Mouse (Mus musculus): Measurements from ENCODE around the gene Gpatch3. TPM values are rescaled to one million over a fixed set of nuclear protein-coding genes. Genes with fewer than 3 reads are reported as not detected.

The Gpatch3 gene
- total RNA-seq, 2 experiments from 2014 or later, result 2.1 to 3.6 TPM

DNA sequence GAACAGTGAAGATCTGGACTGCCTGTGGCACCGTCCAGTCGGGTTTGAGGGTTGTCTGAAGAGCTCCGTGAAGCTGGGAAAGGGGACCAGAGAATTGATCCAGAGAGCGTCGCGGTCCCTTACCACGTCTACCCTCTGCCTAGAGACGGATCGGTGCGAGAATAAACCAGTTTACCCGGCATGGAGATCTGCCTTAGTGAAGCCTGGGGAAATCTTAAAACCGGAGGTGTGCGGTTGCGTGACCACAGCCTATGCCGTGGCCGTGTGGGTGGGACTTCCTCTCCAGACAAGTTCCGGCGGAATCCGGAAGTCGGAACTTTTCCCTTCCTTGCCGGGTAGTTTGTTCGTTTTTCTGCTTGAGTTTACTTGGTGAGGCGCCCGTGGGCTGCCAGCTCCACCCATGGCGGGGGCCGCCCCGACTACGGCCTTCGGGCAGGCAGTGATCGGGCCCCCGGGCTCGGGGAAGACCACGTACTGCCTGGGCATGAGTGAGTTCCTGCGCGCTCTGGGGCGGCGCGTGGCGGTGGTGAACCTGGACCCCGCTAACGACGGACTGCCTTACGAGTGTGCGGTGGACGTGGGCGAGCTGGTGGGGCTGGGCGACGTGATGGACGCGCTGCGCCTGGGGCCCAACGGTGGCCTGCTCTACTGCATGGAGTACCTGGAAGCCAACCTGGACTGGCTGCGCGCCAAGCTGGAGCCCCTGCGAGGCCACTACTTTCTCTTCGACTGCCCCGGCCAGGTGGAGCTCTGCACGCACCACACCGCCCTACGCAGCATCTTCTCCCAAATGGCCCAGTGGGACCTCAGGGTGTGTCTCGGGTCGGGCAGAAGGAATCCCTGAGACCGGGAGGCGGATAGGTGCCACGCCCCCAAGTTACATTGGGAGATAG is 9.8 kb downstream of the Gpatch3 start, which contains the start of gene Gpn2:
Gene Gpn2, plus strand, starts transcription at position 304 of the 893 bp plus-strand sequence.
- peak; percentile 70 for DNase-seq

GRCm38 (mm10) chr4:133592570-133592969 is 18.0 kb downstream of the Gpatch3 start:
- DNase-seq, result peak; percentile 54

GRCm38 (mm10) chr4:133595538-133595937 is 21.0 kb downstream of the Gpatch3 start:
- no peak for DNase-seq

DNA sequence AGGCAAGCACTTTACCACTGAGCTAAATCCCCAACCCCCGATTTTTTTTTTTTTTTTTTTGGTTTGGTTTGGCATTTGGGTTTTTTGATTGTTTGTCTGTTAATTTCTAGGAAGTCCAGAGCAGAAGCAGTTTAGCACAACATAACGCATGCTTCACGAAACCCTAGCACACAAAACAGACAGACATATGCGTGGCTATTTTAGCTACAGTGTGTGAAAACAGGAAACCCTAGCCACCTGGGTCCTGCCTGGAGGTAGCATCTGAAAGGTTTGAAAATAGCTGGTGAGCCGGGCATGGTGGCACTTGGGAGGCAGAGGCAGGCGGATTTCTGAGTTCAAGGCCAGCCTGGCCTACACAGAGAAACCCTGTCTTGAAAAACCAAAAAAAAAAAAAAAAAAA is 21.5 kb downstream of the Gpatch3 start:
- DNase-seq, result no peak

DNA sequence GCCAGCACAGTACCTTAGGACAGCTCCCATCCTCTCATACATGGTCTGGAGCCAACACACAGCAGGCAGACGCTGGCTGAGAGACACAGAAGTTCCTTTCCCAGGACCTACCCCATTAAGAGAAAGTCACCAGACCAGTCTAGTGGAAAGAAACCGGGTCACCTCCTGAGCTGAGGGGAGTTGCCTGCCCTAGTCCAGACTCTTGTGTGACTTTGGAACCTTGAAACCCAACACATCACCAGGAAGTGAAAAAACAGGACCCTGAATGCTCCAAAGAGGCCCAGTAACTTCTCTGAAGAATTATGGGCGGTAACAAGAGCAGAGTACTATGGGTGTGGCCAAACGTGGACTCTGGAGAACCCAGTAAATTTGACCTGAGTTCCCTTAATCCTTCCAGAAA is 24.1 kb downstream of the Gpatch3 start:
- DNase-seq, result no peak

DNA sequence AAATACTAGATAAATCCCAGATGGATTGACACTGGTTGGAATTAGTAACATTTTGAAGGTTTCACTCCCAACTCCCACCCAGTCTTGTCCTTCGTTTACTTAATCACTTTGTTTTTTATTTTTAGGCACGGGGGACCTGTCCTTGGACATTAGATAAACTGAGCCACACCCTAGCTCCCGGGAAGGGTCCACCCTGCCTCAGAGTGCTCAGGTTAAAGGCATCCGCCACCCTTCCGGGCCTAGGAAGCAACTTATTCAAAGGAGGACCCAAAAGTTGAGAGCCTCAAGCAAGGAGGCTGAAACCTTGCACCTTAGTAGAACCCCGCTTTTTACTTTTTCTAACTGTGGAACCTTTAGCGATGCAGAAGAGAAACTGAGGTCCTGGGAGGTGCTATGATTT is 24.6 kb downstream of the Gpatch3 start:
- no peak for DNase-seq

DNA sequence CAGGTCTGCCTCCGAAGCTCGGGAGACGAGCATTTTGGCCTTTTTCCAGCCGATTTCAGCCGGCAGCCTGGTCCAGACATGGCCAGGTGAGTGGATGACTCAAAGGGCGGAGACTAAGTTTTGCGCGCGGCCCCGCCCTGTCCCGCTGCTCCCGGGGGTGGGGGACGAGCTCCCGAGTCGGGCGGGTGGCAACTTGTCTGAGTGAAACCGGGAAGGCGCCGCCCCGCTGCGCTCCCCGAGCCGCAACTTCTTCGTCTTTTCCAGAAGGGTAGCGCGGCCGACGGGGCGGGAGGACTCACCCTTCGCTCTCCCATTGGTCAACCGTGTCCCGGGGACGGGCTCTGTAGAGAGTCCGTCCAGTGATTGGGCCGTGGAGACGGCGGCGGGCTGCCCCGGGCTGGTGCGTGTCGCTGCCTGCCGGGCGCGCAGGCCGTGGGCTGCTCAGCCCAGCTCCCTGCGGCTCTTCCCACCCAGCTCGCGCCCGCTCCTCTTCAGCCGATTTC is 25.1 kb downstream of the Gpatch3 start:
- DNase-seq, result peak; percentile 91

GRCm38 (mm10) chr4:133600306-133600705 is 25.8 kb downstream of the Gpatch3 start:
- no peak for DNase-seq

DNA sequence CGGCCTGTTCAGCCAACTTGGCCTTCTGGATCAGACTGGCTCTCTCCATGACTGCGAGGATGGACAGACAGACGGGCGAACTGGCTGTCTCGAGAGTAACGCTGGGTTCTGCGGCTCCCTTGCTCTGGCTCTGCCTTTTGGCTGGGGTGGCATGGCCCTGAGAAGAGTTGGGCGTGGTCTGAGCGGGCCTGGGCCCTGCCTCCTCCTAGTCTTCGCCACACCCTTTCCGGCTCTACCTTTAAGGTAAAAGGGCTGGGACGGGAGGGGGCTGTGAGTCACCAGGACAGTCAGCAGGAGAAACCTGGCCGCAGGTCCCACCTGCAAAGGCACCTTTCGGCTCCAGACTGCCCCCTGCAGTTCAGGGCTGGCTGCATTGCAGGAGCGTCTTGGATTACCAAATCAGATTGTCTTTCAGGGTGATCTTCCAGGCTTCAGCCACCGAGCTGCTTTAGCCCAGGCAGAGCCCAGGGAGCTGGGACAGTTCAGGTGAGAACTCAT is 27.2 kb downstream of the Gpatch3 start, which contains the start of gene Sfn:
Gene Sfn, minus strand, starts transcription at position 448 of the 498 bp plus-strand sequence.
- no peak for DNase-seq

DNA sequence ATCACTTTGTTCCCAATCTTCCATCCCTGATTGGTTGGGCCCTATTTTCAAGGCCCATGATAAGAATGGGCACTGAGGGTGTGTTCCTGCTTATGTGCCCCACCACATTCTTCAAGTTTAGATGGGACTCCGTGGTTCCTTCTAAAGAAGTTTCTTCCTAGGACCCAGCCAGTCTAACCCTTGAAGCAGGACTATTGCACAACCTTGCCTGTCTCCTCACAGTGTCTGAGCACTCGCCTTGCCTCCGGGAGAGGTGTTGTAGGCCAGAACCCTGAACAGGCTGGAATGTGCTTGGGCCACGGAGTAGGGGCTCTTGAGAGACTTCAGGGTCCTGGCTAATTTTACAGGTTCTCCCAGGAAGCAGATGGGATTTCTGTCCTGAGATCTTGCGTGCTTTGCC is 28.5 kb downstream of the Gpatch3 start:
- DNase-seq, result no peak

GRCm38 (mm10) chr4:133604175-133604574 is 29.6 kb downstream of the Gpatch3 start:
- no peak for DNase-seq

DNA sequence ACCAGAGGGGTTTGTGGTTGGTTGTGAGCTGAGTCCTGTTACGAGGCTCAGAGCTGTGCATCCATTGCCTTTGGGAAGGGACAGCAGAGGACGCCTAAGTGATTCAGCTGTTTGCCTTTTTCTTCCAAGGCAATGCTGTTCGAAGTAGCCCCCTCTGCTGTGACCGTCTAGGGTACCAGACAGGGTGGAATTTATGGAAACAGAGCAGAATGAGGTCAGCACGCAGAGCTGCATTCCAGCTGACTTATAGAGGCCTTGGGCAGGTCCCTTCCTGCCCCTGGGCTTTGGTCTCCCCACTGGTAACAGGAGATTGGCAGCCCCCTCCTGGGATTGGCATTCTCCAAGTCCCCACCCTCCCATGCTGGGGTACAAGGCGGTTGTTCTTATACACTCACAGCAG is 30.3 kb downstream of the Gpatch3 start:
- DNase-seq, result no peak

DNA sequence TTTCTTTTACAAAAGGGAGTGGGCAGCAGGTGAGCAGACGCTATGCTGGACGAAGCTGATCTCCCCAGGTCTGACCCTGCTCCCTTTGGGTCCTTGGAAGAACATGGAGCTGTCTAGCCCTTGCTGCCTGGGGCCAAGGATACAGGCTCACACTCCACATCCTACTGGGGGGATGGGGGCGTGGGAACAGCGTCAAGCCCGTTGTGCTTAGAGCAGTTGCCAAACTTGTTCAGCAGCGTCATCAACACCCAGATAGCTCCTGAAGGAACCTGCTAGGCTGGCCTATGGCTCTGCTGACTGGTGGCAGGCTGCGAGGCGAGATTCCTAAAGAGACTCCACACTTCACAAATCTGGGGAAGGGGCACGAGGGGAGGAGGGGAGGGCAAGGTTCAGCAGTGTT is 30.8 kb downstream of the Gpatch3 start:
- no peak for DNase-seq

- DNase-seq, result no peak
Measured at GRCm38 (mm10) chr4:133607284-133607683, 32.7 kb downstream of the Gpatch3 start.

DNA sequence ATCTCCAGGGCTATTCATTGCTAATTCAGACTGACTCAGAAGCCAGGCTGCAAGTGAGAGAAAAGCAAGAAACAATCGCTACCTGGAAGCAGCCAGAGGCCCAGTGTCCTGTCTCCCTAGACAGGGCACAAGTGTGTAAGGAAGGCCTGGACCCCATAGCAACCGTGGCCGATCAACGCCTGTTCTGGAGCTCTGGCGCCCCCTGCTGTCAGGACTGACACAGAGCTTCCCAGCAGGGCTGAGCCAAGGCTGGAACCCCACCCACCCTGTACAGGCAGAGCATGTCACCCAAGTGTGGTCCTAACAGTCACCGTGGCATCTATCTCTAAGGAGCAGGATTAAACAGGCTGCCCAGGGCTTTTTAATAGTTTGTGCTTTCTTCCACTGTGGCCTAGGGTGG is 35.2 kb downstream of the Gpatch3 start:
- DNase-seq, result peak; percentile 65

DNA sequence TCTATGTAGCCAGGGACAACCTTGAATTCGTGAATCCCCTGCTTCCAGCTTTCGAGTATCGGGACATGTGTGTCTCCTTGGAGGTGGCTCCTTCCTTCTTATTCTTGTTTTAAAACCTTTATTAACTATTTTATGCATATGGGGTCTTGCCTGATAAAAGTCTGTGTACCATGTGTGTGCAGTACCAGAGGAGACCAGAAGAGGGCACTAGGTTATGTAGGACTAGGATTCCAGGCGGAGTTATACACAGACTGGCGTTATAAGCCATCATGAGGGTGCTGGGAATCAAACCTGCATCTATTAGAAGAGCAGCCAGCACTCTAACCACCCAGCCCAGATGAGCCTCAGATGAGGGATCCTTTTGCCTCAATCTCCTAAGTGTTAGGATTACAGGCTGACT is 37.3 kb downstream of the Gpatch3 start:
- DNase-seq, result no peak

DNA sequence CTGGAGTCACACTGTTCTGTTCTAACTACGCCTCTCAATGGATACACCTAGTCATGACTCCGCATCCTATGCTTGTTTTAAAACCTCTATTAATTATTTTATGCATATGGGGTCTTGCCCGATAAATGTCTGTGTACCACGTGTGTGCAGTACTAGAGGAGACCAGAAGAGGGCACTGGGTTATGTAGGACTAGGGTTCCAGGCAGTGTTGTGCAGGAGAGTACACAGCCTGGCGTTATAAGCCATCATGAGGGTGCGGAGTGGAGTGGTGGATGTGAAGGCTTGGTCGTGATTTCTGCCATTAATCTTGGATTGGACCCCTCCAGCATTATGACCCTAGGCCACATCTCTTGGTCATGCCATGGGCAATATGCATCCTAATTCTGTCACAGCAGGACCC is 37.9 kb downstream of the Gpatch3 start:
- no peak for DNase-seq

- no peak for DNase-seq
Measured at GRCm38 (mm10) chr4:133613026-133613425, 38.5 kb downstream of the Gpatch3 start.

DNA sequence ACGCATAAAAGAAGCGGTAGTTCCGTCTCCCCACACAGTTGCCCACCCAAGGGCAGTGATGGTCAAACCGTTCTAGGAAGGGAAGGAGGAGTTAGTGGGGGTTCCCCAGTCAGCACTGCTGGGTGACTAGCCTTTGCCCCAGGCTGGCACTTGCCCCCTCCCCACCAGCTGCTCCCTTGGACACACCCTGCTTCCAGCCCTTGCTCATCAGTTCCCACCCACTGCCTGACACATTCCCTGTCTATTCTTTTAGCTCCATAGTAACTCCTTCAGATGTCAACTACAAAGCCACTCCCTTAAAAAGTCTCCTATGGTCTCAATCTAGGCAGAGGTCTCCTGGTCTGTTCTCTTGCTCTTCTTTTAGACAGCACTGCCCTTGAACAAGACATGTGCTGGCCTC is 39.3 kb downstream of the Gpatch3 start:
- DNase-seq, result no peak

DNA sequence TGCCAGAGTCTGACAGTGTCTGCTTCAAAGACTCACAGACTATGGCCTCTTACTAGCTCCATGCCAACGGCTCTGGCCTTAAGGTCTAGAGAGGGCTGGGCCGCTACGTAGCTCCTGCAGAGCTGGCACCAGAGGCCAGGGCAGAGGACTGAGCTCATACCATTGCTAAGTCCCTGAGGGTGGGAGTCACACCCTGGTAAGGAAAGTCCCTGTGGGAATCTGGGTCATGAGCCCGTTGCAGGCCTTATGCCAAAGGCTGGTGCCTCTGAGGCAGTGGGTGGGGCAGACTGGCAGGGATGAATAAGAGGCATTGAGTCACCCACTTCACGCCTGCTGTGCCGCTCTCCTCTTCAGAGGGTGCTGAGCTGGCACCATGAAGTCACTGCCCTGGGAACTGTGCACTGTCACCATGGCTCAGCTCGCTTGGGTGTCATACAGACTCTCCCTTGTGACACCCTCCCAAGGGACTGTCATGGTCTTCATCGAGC is 39.8 kb downstream of the Gpatch3 start:
- DNase-seq, result no peak

DNA sequence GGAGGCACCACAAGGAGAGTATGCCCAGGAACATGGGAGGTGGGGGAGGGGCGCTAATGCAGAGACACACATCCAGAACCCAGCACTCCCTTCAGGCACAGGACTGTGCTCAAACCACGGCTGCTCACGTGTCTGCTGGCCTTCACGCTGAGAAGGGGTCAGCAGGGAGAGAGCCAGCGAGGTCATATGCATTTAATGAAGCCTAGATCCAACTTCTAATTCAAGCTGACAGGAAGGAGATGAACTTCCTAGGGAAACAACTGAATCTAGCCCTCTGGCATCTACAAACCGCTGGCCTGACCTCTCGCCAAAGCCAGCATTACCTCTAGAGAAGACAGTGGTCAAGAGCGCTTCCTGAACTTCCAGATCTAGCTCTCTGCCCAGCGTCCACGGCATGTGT is 40.9 kb downstream of the Gpatch3 start:
- DNase-seq, result no peak

DNA sequence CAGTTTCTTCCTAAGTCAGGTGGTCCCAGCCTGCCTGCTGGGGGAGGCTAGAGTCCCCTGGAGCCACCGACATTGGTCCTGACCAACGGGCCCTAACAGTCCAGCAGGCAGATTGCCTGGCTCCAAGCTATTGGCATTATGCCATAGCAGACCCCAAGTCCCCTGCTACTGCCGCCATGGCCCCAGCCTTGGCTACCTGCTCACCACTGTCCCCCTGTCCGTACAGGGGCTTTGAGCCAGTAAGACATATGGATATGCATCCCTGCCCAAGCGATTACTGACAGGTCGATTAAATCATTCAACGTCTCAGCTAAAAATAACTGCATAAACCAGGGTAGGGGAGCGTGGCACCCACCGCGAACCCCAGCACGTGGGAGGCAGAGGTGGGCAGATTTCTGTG is 43.4 kb downstream of the Gpatch3 start:
- no peak for DNase-seq

DNA sequence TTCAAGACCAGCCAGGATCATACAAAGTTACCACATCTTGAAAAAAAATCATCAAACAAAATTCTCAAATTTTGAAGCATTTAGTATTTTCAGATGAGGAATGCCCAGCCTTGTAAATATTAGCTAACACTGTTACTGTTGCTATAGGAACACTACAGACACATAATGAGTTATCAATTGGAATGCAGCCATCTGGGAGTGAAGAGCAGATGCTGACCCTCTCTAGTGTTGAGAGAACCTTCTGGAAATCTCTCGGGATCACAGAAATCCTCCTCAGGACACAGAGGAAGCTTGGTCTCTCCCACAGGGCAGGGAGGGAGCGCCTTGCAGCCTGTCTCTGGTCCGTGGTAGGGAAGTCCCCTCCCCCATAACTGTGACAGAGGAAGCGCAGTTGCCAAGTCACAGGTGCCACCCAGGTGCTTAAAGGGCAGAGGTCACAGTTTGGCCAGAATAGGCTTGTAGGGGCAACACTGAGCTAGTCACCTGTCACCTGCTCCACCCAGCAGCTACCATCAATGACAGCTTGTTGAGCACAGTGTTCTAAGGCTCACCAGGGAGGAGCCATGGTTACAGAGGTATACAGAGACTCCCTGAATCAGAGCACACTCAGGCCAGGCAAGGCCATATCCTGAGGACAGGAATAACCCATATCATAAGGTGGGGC is 45.1 kb downstream of the Gpatch3 start:
- no peak for DNase-seq

Measured in gastrocnemius, postnatal 25 days (tissue).